Mouse (Mus musculus) heart, embryonic 14.5 days (tissue): ENCODE measurements around the gene Arsj. TPM values are rescaled to one million over a fixed set of nuclear protein-coding genes. Genes with fewer than 3 reads are reported as not detected.

Experiments used
- ATAC-seq: fragments of 200-750 bp; cut with Nextera tagmentation; 2 replicates; pipeline ENCODE4 v1.8.0; 2017; ENCODE audit warnings: low read depth, moderate TSS enrichment; ENCODE audit not compliant: insufficient number of reproducible peaks, insufficient read depth, low FRiP score
- H3K27ac ChIP-seq, 2 experiments: fragments of 200-500 bp in 1 of 2; fragments of 300-500 bp in 1 of 2; sonication (generic) in 1 of 2; replicated peaks in 1 of 2; 2 replicates each; pipeline ENCODE4 v1.5.1; 2012 to 2014; ENCODE audit warnings: low read depth in 2 of 2, low read length in 2 of 2, control low read depth in 1 of 2, mild to moderate bottlenecking in 1 of 2, mixed read lengths in 1 of 2; ENCODE audit not compliant: control insufficient read depth in 1 of 2, insufficient read depth in 1 of 2
- H3K27me3 ChIP-seq: fragments of 300-500 bp; sonication (generic); 2 replicates; pipeline ENCODE4 v1.6.1; 2014; ENCODE audit warnings: mild to moderate bottlenecking, low read length, control low read depth; ENCODE audit not compliant: control insufficient read depth, insufficient read depth
- H3K36me3 ChIP-seq: fragments of 300-500 bp; sonication (generic); 2 replicates; pipeline ENCODE4 v1.6.1; 2014; ENCODE audit warnings: mild to moderate bottlenecking, control low read depth, low read length, mixed read lengths; ENCODE audit not compliant: control insufficient read depth, insufficient read depth
- H3K4me1 ChIP-seq, 2 experiments: fragments of 200-500 bp in 1 of 2; fragments of 300-500 bp in 1 of 2; sonication (generic) in 1 of 2; 2 replicates each; pipeline ENCODE4 v1.6.1; 2012 to 2014; ENCODE audit warnings: low read length in 2 of 2, control low read depth in 1 of 2, mixed read lengths in 1 of 2; ENCODE audit not compliant: control insufficient read depth in 2 of 2, insufficient read depth in 2 of 2
- H3K4me2 ChIP-seq: fragments of 300-500 bp; sonication (generic); 2 replicates; pipeline ENCODE4 v1.6.1; 2014; ENCODE audit warnings: mild to moderate bottlenecking, low read length
- H3K4me3 ChIP-seq, 2 experiments: fragments of 200-500 bp in 1 of 2; fragments of 300-500 bp in 1 of 2; sonication (generic) in 1 of 2; 2 replicates each; pipeline ENCODE4 v1.5.1; 2012 to 2014; ENCODE audit warnings: low read length in 2 of 2, mild to moderate bottlenecking in 2 of 2, control low read depth in 1 of 2, low read depth in 1 of 2, moderate library complexity in 1 of 2; ENCODE audit not compliant: control insufficient read depth in 1 of 2, insufficient read depth in 1 of 2
- H3K9ac ChIP-seq: fragments of 300-500 bp; sonication (generic); 2 replicates; pipeline ENCODE4 v1.6.1; 2014; ENCODE audit warnings: mild to moderate bottlenecking, low read length
- H3K9me3 ChIP-seq: fragments of 300-500 bp; sonication (generic); 2 replicates; pipeline ENCODE4 v1.6.1; 2016; ENCODE audit warnings: low read length, control low read depth; ENCODE audit not compliant: control insufficient read depth
- WGBS: fragments of 180-500 bp; shearing (Covaris S2); extraction: QIAGEN DNeasy Blood & Tissue Kit; methylation state at CpG from one replicate; pipeline ENCODE4 v1.1.7; 2014; 5-methylcytosine and 5-hydroxymethylcytosine counted together
- polyA plus RNA-seq: library from polyadenylated mRNA; unstranded; fragments of >200 nt; fragmentation: Nextera tagmentation; extraction: Ambion mirVana; gene quantifications from 2 replicates; pipeline ENCODE4 v1.2.1, GENCODE M21; 2014

Arsj gene
- 0.93 and 1.1 TPM in 2 replicates for polyA plus RNA-seq

DNA sequence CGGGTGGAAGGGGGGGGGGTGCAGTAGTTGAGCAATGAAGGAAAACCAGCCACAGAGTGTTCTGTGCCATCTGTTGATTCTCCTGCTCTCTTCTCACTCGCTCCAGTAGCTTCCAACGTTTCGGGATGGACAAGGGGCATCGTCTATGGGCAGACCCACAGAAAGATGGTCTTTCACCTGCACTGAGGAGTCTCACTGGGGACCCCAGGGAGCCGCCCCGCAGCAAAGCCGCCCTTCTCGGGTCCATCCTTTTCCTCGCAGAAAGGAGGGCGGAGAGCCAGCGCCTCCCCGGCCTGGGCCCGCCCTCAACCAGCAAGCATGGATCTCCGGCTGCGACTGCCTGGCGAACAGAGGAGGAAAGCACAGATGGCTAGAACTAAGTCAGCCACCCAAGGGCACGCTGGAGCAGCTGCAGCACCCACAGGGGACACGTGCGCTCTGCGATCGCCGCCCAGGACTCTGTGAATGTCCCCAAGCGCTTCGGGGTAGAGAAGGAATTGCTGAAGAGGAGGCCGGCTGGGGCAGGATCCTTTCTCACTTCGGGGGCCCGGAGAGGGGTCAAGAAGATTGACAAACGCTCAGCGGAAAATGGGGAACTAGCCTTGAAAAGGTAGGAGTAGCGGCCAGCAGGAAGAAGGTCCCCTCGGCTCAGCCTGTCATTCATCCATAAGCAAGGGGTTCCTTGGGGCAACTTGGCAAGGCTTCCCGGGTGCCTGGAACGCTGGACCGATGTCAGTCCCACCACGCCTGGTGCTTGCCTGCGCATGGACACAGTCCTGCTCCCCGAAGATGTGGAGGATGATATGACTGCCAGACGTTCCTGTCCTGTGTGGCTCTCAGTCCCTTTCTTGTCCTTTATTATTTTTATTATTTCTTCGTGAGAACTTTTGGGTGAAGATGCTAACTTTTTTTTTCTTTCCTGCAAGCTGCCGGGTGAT lies at the start of gene Arsj:
Arsj (plus strand) TSS at position 117 of the 938 bp plus-strand sequence.
- Histone ChIP-seq H3K4me1 (peaks cover 0 to 3% of the 10 kb centered on the region in 2 experiments; a peak in 2 of 4 replicates), H3K27me3 (no peaks in the 10 kb centered on the region), H3K36me3 (no peaks in the 10 kb centered on the region), H3K27ac (no peak within 1 kb of the TSS), H3K9ac (peak within 1 kb of the TSS; percentile 72), H3K4me2 (peak within 1 kb of the TSS; percentile 95), H3K4me3 (peak within 1 kb of the TSS; percentile 48 to 50), H3K9me3 (no peaks in the 10 kb centered on the region)
- peak; percentile 48; the same call in 1 of the 2 replicates for ATAC-seq
- WGBS, result 11% methylated on average over 40 of the region's 41 CpGs

DNA sequence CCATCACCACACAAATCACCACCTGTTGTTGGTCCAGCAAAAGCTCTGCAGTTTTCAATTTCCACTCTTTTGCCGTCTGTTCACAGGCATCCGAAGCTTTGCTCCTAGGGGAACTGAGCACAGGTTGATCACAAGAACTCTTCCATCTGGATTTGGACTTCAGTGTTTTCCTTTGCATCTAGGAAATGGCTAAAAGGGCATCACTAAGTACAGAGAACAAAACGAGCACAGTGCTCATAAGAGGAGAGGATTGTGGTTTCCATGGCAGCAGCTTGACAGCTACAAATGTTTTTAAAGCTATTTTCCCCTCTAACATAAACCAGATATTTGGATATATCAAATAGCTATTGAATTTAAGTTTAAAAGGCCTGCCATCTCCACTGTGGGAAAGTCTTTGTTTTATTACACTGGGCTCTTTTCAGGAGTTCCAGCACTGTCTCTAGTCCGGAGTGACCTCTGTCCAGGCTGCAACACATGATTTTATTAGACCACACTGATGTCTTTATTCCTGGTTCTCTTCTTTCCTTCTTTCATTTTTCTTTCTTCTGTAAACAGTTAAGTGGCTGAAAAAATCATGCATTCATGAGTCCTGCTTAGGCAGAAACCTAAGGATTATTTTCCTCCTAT lies 38.5 kb upstream of the Arsj start:
- Histone ChIP-seq H3K36me3 (no peaks in the 10 kb centered on the region), H3K27ac (no peak overlapping the region), H3K9ac (no peak overlapping the region), H3K4me2 (no peak overlapping the region), H3K9me3 (no peaks in the 10 kb centered on the region), H3K27me3 (no peaks in the 10 kb centered on the region), H3K4me3 (no peak overlapping the region), H3K4me1 (no peaks in the 10 kb centered on the region)
- no peak for ATAC-seq
- WGBS, result 55% methylated on average over 4 of the region's 4 CpGs

DNA sequence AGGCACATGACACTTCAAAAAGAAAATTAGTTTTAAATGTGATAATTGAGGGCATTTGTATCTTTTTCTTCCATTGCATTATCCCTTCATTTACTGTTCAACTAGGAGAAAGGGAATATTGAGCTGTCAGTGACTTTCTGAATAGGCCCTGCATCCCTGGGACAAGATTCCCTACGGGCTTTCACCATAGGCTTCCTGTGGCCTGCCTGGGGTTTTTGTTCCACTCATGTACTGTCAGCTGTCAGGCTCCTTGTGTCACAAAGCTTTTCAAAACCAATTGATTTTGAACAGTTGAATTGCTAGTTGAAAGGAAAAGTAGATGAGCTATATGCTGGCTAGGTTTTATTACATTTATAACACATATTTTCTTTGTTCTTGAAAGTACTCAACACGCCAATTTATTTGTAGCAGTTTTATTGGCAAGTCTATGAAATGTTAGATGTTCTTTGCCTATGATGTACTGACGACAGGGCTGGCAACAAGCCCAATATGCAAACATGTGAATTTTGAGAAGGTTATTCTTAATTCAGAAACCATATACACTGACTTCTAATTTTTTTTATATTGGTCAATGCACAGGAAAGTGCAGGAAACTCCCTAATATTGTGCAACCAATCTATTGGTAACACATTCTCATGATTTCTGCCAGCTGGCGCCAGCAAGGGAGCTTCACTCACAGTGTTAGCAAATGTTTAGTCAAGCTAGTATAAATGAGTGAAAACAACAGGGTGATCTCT lies 37.4 kb upstream of the Arsj start:
- H3K4me1 ChIP-seq, result no peaks in the 10 kb centered on the region
- no peak overlapping the region for H3K4me2 ChIP-seq
- no peak overlapping the region for H3K9ac ChIP-seq
- no peak overlapping the region for H3K4me3 ChIP-seq
- no peaks in the 10 kb centered on the region for H3K27me3 ChIP-seq
- WGBS, result 75% methylated on average over 4 of the region's 4 CpGs
- no peaks in the 10 kb centered on the region for H3K9me3 ChIP-seq
- ATAC-seq, result no peak
- no peaks in the 10 kb centered on the region for H3K36me3 ChIP-seq
- H3K27ac ChIP-seq, result no peak overlapping the region

DNA sequence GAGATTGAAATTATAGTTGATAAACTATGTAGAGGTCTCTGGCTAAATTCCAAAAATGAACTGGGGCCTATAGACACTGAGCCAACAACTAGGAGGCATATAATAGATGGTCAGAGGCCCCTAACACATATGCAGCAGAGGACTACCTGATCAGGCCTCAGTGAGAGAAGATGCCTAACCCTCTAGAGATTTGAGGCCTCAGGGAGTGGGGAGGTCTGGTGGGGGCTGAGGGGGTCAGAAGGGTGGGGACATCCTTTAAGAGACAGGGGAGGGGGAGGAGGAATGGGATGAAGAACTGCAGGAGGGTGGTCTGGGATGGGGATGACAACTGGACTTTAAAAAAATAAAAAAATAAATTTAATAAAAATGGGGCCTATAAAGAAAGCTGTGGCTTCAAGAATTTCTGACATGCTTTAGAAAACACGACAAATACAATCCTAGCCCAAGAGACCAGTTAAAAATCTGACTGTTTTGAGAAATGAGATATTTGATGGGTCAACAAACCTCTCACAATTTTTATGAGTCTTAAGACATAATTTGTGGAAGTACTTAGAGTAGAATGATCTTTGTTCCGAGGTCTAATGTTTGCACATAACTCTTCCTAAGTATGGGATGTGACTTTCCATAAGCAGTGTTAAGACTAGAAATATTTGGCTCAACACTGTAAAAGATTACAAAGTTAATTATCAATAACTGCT lies 36.7 kb upstream of the Arsj start:
- H3K36me3 ChIP-seq, result no peaks in the 10 kb centered on the region
- H3K27ac ChIP-seq, result no peak overlapping the region
- no peak overlapping the region for H3K4me2 ChIP-seq
- no peaks in the 10 kb centered on the region for H3K27me3 ChIP-seq
- ATAC-seq, result no peak
- no peak overlapping the region for H3K9ac ChIP-seq
- no peaks in the 10 kb centered on the region for H3K4me1 ChIP-seq
- H3K4me3 ChIP-seq, result no peak overlapping the region
- no peaks in the 10 kb centered on the region for H3K9me3 ChIP-seq
- 78% methylated on average over 2 of the region's 2 CpGs for WGBS

DNA sequence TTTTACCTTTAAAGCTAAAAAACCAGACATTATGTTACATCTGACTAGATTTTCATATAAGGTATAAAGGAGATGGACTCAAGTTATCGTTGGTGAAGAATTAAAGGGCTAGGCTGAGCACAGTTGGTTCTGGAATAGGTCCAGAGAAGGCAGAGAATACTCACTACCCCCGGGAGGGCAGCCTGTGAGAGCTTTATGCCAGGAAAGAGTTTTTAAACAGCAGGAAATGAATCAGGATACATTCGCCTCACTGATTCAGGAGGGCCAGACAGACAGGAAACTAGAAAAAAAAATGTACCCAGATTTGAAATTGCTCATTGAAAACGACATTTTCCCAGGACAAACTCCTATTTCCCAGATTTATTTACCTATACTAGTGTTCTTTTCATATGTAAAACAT lies 28.2 kb upstream of the Arsj start:
- H3K4me3 ChIP-seq, result no peak overlapping the region
- H3K27ac ChIP-seq, result no peak overlapping the region
- no peaks in the 10 kb centered on the region for H3K9me3 ChIP-seq
- H3K4me1 ChIP-seq, result no peaks in the 10 kb centered on the region
- H3K27me3 ChIP-seq, result no peaks in the 10 kb centered on the region
- H3K36me3 ChIP-seq, result no peaks in the 10 kb centered on the region
- no peak for ATAC-seq
- H3K4me2 ChIP-seq, result no peak overlapping the region
- no peak overlapping the region for H3K9ac ChIP-seq
- 39% methylated on average over 4 of the region's 4 CpGs for WGBS

DNA sequence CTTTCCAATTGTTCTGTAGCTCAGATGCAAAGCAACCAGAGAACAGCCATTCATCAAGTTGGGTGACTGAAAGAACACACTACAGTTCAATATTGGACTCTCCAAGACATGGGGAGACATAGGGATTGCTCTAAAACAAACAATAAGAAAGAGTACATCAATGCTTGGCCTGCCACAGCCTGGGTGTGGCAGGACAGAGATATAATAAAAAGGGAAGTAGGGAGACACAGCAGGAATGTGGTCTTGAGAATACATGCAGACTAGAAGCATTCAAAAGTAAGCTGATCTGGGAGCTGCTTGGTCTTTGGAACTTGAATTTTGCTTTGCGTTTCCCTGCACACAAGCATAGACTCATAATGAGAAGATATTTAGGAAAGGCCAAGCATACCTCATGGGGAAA lies 18.7 kb upstream of the Arsj start:
- Histone ChIP-seq H3K4me3 (no peak overlapping the region), H3K4me2 (no peak overlapping the region), H3K9ac (no peak overlapping the region), H3K4me1 (no peaks in the 10 kb centered on the region), H3K36me3 (no peaks in the 10 kb centered on the region), H3K27ac (no peak overlapping the region), H3K9me3 (no peaks in the 10 kb centered on the region), H3K27me3 (no peaks in the 10 kb centered on the region)
- ATAC-seq, result no peak
- 82% methylated on average over 1 of the region's 1 CpGs for WGBS

DNA sequence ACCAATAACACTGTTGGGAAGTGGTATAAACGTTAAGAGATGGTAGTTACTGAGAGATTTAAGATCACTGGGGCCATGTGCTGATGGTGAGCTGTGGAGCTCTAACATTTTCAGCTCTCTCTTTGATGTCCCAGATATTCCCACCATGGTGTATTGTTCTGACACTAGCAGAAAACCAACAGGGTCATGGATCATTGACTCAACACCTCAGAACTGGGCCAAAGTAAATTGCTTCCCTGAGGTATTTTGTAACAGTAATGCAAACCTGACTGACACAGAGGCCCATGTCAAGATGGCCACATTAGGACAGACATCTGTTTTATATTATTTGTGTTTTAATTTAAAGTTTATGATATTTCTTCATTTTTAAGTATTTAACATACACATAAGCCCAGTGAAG lies 3.7 kb upstream of the Arsj start:
- H3K4me2 ChIP-seq, result no peak overlapping the region
- no peak overlapping the region for H3K4me3 ChIP-seq
- H3K27me3 ChIP-seq, result no peaks in the 10 kb centered on the region
- no peak overlapping the region for H3K27ac ChIP-seq
- ATAC-seq, result no peak
- H3K9me3 ChIP-seq, result no peaks in the 10 kb centered on the region
- H3K9ac ChIP-seq, result no peak overlapping the region
- H3K4me1 ChIP-seq, result peaks cover 0 to 3% of the 10 kb centered on the region in 2 experiments; a peak in 2 of 4 replicates
- 60% methylated on average over 1 of the region's 1 CpGs for WGBS
- H3K36me3 ChIP-seq, result no peaks in the 10 kb centered on the region
